Mouse (Mus musculus): ENCODE results near the gene Ticam1. TPM values are rescaled to one million over a fixed set of nuclear protein-coding genes. Genes with fewer than 3 reads are reported as not detected.
A peak's percentile ranks its signal among the peaks of the same experiment; 100 is the strongest.
"Not testable (repeated sequence)": the region's sequence is repeated elsewhere in the genome, so short reads cannot be mapped to it uniquely, and the experiment has no call there.

Gene Ticam1
- polyA plus RNA-seq, 1 experiment = 4.0 TPM

DNA sequence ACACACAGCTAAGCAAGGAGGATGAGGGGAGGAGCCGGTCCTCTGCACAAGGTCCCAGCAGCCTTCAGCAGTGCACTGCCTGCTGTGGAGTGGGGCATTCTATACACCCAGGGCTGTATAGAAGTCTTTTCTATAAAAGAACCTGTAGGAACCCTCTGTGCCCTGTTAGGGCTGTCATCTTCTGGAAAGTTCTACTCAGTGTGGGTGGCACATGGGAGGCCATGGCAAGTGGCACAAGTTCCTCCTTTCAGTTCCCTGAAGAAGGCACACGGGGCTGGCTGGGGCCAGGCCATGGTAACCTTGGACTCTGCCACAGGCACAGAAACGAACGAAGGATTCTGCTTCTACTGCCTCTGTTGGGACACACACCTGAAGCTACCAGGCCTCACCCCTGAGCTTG lies 11.6 kb downstream of the Ticam1 start:
- no peak overlapping the region for H3K4me3 ChIP-seq (ENCODE audit: low read depth, low read length)
- H3K27ac ChIP-seq (ENCODE audit: insufficient read depth, low read length) = no peak overlapping the region
- no peaks in the 10 kb centered on the region; the same call in 1 of the 2 replicates for H3K36me3 ChIP-seq (ENCODE audit: control insufficient read depth, insufficient read depth, low read length, poor library complexity, severe bottlenecking)
- H3K4me1 ChIP-seq (ENCODE audit: control insufficient read depth, insufficient read depth, low read length) = peaks cover 7% of the 10 kb centered on the region
- H3K27me3 ChIP-seq (ENCODE audit: control insufficient read depth, insufficient read depth, low read length, poor library complexity, severe bottlenecking) = no peaks in the 10 kb centered on the region
- TF ChIP-seq EP300 (IDR thresholded peaks at IDR 0.05; ENCODE audit: insufficient read depth, low read depth, low read length) (no peak), POLR2A (IDR thresholded peaks at IDR 0.05; ENCODE audit: insufficient read depth, low read length) (no peak), CTCF (IDR thresholded peaks at IDR 0.05; ENCODE audit: low read depth, low read length) (no peak)
- no peaks in the 10 kb centered on the region for H3K9me3 ChIP-seq (replicated peaks; ENCODE audit: control insufficient read depth, insufficient read depth, low read length, poor library complexity, severe bottlenecking)
- no peak overlapping the region for H3K9ac ChIP-seq (ENCODE audit: low read depth, poor library complexity, severe bottlenecking)

GRCm38 (mm10) chr17:56264020-56264419 lies 12.6 kb downstream of the Ticam1 start:
- peaks cover 3% of the 10 kb centered on the region; the same call in 1 of the 2 replicates for H3K36me3 ChIP-seq (ENCODE audit: control insufficient read depth, insufficient read depth, low read length, poor library complexity, severe bottlenecking)
- peaks cover 7% of the 10 kb centered on the region for H3K4me1 ChIP-seq (ENCODE audit: control insufficient read depth, insufficient read depth, low read length)
- H3K4me3 ChIP-seq (ENCODE audit: low read depth, low read length) = no peak overlapping the region
- no peak overlapping the region for H3K9ac ChIP-seq (ENCODE audit: low read depth, poor library complexity, severe bottlenecking)
- no peaks in the 10 kb centered on the region for H3K27me3 ChIP-seq (ENCODE audit: control insufficient read depth, insufficient read depth, low read length, poor library complexity, severe bottlenecking)
- no peak for TF ChIP-seq POLR2A (IDR thresholded peaks at IDR 0.05; ENCODE audit: insufficient read depth, low read length)
- TF ChIP-seq EP300 (IDR thresholded peaks at IDR 0.05; ENCODE audit: insufficient read depth, low read depth, low read length) = no peak
- TF ChIP-seq CTCF (IDR thresholded peaks at IDR 0.05; ENCODE audit: low read depth, low read length) = peak; percentile 94
- H3K27ac ChIP-seq (ENCODE audit: insufficient read depth, low read length) = no peak overlapping the region
- H3K9me3 ChIP-seq (replicated peaks; ENCODE audit: control insufficient read depth, insufficient read depth, low read length, poor library complexity, severe bottlenecking) = no peaks in the 10 kb centered on the region

DNA sequence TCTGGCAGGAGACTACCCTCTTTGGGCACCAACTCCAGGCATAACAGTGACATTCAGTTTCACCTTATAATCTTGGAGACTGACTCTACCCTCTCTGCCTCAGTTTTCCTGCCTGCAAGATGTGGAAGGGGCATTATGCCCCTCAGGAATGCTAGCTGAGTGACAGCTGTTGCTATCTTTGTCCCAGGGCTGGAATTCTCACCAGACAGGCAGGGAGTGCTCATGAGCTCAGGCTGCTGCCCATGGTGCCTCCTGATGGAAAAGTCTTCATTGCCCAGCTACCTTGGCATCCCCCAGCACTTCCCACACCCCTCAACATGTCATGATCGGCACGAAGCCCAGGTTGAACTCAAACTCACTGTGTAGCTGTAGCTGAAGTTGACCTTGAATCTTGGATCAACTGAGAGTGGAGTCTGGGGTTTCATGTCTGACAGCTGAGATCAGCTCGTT lies 13.9 kb downstream of the Ticam1 start:
- H3K4me3 ChIP-seq (ENCODE audit: low read depth, low read length) = no peak overlapping the region
- H3K27me3 ChIP-seq (ENCODE audit: control insufficient read depth, insufficient read depth, low read length, poor library complexity, severe bottlenecking) = no peaks in the 10 kb centered on the region
- TF ChIP-seq CTCF (IDR thresholded peaks at IDR 0.05; ENCODE audit: low read depth, low read length) (no peak), EP300 (IDR thresholded peaks at IDR 0.05; ENCODE audit: insufficient read depth, low read depth, low read length) (no peak), POLR2A (IDR thresholded peaks at IDR 0.05; ENCODE audit: insufficient read depth, low read length) (no peak)
- peaks cover 8% of the 10 kb centered on the region for H3K36me3 ChIP-seq (ENCODE audit: control insufficient read depth, insufficient read depth, low read length, poor library complexity, severe bottlenecking)
- H3K9me3 ChIP-seq (replicated peaks; ENCODE audit: control insufficient read depth, insufficient read depth, low read length, poor library complexity, severe bottlenecking) = no peaks in the 10 kb centered on the region
- H3K4me1 ChIP-seq (ENCODE audit: control insufficient read depth, insufficient read depth, low read length) = peaks cover 7% of the 10 kb centered on the region
- H3K27ac ChIP-seq (ENCODE audit: insufficient read depth, low read length) = no peak overlapping the region
- H3K9ac ChIP-seq (ENCODE audit: low read depth, poor library complexity, severe bottlenecking) = no peak overlapping the region

GRCm38 (mm10) chr17:56261166-56261565 lies 15.4 kb downstream of the Ticam1 start:
- TF ChIP-seq POLR2A (IDR thresholded peaks at IDR 0.05; ENCODE audit: insufficient read depth, low read length) (no peak), CTCF (IDR thresholded peaks at IDR 0.05; ENCODE audit: low read depth, low read length) (no peak), EP300 (IDR thresholded peaks at IDR 0.05; ENCODE audit: insufficient read depth, low read depth, low read length) (no peak)
- Histone ChIP-seq H3K4me3 (ENCODE audit: low read depth, low read length) (no peak overlapping the region), H3K4me1 (ENCODE audit: control insufficient read depth, insufficient read depth, low read length) (peaks cover 6% of the 10 kb centered on the region), H3K9ac (ENCODE audit: low read depth, poor library complexity, severe bottlenecking) (no peak overlapping the region), H3K9me3 (replicated peaks; ENCODE audit: control insufficient read depth, insufficient read depth, low read length, poor library complexity, severe bottlenecking) (no peaks in the 10 kb centered on the region), H3K36me3 (ENCODE audit: control insufficient read depth, insufficient read depth, low read length, poor library complexity, severe bottlenecking) (peaks cover 8% of the 10 kb centered on the region), H3K27ac (ENCODE audit: insufficient read depth, low read length) (0 out of 2 replicates have a peak overlapping the region, but pooled peaks have one; percentile 10), H3K27me3 (ENCODE audit: control insufficient read depth, insufficient read depth, low read length, poor library complexity, severe bottlenecking) (no peaks in the 10 kb centered on the region)

DNA sequence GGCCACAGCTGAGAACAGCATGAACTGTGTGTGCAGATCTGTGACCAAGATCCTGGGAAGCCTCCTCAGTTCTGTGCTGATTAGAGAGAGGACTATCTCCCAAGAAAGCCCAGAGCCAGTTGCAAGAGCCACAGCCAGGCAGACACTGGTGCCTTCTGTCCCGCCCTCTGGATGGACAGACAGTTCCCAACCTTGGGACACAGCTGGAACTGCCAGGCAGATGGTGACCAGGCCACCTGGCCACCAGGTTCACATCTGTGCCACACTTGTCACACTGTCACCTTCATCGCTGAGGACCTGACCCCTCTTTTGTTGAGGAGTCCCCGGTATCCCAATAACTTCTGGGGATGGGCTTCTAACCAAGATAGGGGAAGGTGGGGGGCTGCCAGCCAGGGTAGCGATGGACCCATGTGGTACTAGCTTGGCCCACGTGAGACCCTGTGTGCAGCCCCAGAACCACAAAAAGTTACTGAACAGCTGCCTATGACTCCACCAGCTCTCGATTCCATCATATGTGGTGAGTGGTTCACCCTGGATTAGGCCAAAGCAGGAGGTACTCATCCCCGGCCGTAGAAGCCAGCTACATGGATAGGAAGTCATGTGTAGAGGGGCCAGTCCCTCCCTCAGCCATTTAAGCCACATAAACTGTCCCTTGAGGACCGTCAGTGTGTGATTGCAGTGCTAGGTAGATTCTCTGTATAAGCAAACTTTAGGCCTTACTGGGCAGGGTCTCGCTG lies 17.1 kb downstream of the Ticam1 start:
- no peak overlapping the region for H3K4me3 ChIP-seq (ENCODE audit: low read depth, low read length)
- no peak overlapping the region for H3K9ac ChIP-seq (ENCODE audit: low read depth, poor library complexity, severe bottlenecking)
- H3K36me3 ChIP-seq (ENCODE audit: control insufficient read depth, insufficient read depth, low read length, poor library complexity, severe bottlenecking) = peaks cover 8% of the 10 kb centered on the region
- no peak overlapping the region for H3K27ac ChIP-seq (ENCODE audit: insufficient read depth, low read length)
- H3K9me3 ChIP-seq (replicated peaks; ENCODE audit: control insufficient read depth, insufficient read depth, low read length, poor library complexity, severe bottlenecking) = no peaks in the 10 kb centered on the region
- TF ChIP-seq EP300 (IDR thresholded peaks at IDR 0.05; ENCODE audit: insufficient read depth, low read depth, low read length) (no peak), CTCF (IDR thresholded peaks at IDR 0.05; ENCODE audit: low read depth, low read length) (no peak), POLR2A (IDR thresholded peaks at IDR 0.05; ENCODE audit: insufficient read depth, low read length) (no peak)
- H3K27me3 ChIP-seq (ENCODE audit: control insufficient read depth, insufficient read depth, low read length, poor library complexity, severe bottlenecking) = no peaks in the 10 kb centered on the region
- peaks cover 4% of the 10 kb centered on the region for H3K4me1 ChIP-seq (ENCODE audit: control insufficient read depth, insufficient read depth, low read length)

- not testable (repeated sequence) for H3K4me3 ChIP-seq (ENCODE audit: low read depth, low read length); H3K4me1 ChIP-seq (ENCODE audit: control insufficient read depth, insufficient read depth, low read length); H3K36me3 ChIP-seq (ENCODE audit: control insufficient read depth, insufficient read depth, low read length, poor library complexity, severe bottlenecking); H3K27ac ChIP-seq (ENCODE audit: insufficient read depth, low read length); H3K27me3 ChIP-seq (ENCODE audit: control insufficient read depth, insufficient read depth, low read length, poor library complexity, severe bottlenecking); H3K9ac ChIP-seq (ENCODE audit: low read depth, poor library complexity, severe bottlenecking); H3K9me3 ChIP-seq (replicated peaks; ENCODE audit: control insufficient read depth, insufficient read depth, low read length, poor library complexity, severe bottlenecking)
These were observed 17.8 kb downstream of the Ticam1 start for GRCm38 (mm10) chr17:56258812-56259211.

DNA sequence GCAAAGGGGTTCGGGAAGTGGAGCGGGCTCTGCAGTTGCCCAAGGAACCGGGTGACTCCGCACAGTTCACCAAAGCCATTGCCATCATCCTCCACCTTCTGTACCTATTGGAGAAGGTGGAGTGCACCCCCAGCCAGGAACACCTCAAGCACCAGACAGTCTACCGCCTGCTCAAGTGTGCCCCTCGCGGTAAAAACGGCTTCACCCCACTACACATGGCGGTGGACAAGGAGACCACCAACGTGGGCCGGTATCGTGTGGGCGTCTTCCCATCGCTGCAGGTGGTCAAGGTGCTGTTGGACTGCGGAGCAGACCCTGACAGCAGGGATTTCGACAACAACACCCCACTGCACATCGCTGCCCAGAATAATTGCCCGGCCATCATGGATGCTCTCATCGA lies 18.3 kb downstream of the Ticam1 start:
- H3K9me3 ChIP-seq (replicated peaks; ENCODE audit: control insufficient read depth, insufficient read depth, low read length, poor library complexity, severe bottlenecking); H3K9ac ChIP-seq (ENCODE audit: low read depth, poor library complexity, severe bottlenecking); H3K27ac ChIP-seq (ENCODE audit: insufficient read depth, low read length); H3K27me3 ChIP-seq (ENCODE audit: control insufficient read depth, insufficient read depth, low read length, poor library complexity, severe bottlenecking); H3K36me3 ChIP-seq (ENCODE audit: control insufficient read depth, insufficient read depth, low read length, poor library complexity, severe bottlenecking); H3K4me1 ChIP-seq (ENCODE audit: control insufficient read depth, insufficient read depth, low read length): not testable (repeated sequence)
- H3K4me3 ChIP-seq (ENCODE audit: low read depth, low read length) = peak overlapping the region; percentile 31; the same call in 1 of the 2 replicates

Measured in ES-Bruce4 (cell line).